14 mouse cellular contexts compared by ENCODE assay signal in genomic region chr14:62327171-62327570, GRCm38 (mm10). TPM values are rescaled to one million over a fixed set of nuclear protein-coding genes. Genes with fewer than 3 reads are reported as not detected.
"Had no signal": no experiment of that assay in that cellular context is flagged by ENCODE, and none has a peak within 500 bp of the region (broad histone marks: within the 10 kb centered on the region; RNA-seq: fewer than 3 reads in every experiment).

No protein-coding gene starts in this region.

- DNase-seq: kidney, adult 8-10 months; kidney, postnatal 25 days; layer of hippocampus, adult 9-11 months; layer of hippocampus, postnatal 36 days; liver; liver, embryonic 13.5 days; liver, postnatal 0 days; lung, postnatal 14 days; thymus, postnatal 4 days had no signal

- H3K27me3 ChIP-seq: limb, embryonic 12.5 days; liver, embryonic 13.5 days; lung, embryonic 15.5 days; neural tube, embryonic 12.5 days had no signal

- ATAC-seq: liver, postnatal 0 days had no signal

- H3K4me2 ChIP-seq: limb, embryonic 12.5 days; liver, embryonic 13.5 days; lung, embryonic 15.5 days; neural tube, embryonic 12.5 days had no signal

- H3K27ac ChIP-seq: limb, embryonic 12.5 days; liver, embryonic 13.5 days; lung, embryonic 15.5 days; macrophage; neural tube, embryonic 12.5 days had no signal

- H3K36me3 ChIP-seq: limb, embryonic 12.5 days; liver, embryonic 13.5 days; lung, embryonic 15.5 days; neural tube, embryonic 12.5 days had no signal

- H3K9me3 ChIP-seq: limb, embryonic 12.5 days; liver, embryonic 13.5 days; lung, embryonic 15.5 days; neural tube, embryonic 12.5 days had no signal

- H3K9ac ChIP-seq: limb, embryonic 12.5 days; liver, embryonic 13.5 days; liver, postnatal 0 days; lung, embryonic 15.5 days; neural tube, embryonic 12.5 days had no signal

- H3K4me3 ChIP-seq: limb, embryonic 12.5 days; liver, embryonic 13.5 days; lung, embryonic 15.5 days; megakaryocyte, embryonic 14.5 days; neural tube, embryonic 12.5 days had no signal

RNA-seq across cellular contexts. Expression of gene Dleu7, which starts 34.3 kb away (rescaled TPM):
- polyA plus RNA-seq: macrophage had no signal
